Mouse (Mus musculus): Measurements from ENCODE around the gene Dok7. TPM values are rescaled to one million over a fixed set of nuclear protein-coding genes. Genes with fewer than 3 reads are reported as not detected.

Dok7 gene
- total RNA-seq (2023): not detected

DNA sequence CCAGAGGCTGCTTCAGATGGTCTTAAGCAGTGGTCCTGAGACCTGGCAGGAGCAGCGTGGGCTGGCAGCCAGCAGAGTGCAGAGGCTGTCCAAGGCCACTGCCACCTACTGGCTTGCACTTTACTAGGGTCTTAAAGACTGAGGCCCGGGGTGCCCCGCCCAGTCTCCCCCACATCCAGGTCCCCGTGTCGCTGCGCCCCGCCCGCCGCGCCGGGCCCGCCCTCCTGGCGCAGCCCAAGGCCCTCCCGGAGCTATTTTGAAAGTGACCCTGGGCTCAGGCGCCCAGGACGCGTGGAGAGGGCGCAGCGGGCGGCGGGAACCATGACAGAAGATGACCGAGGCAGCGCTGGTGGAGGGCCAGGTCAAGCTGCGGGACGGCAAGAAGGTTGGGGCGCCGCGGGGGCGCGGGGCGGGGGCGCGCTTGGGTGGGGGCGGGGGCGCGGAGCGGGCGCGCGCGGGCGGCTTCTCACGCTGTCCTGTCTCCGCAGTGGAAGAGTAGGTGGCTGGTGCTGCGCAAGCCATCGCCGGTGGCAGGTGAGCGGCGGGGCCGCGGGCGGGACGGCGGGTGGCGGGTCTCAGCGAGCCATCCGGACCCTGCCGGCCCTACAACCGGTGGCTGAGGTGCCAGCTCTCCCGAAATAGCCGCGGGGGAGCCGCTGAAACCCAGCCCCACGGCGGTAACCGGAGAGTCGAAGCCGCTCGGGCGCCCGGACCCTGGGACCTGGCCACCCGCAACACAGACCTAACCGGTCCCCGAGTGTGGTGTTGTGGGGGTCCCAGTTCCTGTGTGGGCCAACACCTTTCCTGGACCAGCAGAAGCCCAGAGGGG, at the start of gene Dok7:
Gene Dok7, plus strand, starts transcription at position 163 of the 829 bp plus-strand sequence.

DNA sequence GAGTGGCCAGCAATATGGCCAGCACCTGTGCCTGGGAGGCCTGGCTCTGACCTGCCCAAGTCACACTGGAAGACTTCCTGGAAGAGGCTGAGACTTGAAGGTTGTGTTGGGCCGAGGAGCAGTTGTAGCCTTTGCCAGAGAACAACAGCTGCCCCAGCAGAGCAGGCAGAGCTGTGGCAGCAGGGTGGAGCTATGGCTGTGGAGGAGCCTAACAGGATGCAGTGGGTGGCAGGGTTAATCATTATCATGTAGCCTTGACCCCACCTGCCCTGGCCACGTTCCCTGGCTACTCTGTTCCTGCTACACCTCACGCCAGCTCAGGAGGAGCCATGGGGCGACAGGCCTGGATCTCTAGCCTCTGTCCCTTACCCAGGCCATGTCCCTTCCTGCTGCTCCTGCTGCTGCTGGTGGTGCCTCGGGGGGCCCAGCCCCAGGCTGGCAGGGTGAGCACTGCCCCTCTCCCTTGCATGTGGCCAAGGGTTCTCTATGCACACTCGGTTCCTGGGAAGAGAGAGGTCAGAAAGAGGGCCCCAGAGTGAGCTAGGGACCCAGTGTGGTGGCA, 15.2 kb upstream of the Dok7 start, which contains the start of gene Hgfac:
Gene Hgfac, plus strand, starts transcription at position 242 of the 562 bp plus-strand sequence.

DNA sequence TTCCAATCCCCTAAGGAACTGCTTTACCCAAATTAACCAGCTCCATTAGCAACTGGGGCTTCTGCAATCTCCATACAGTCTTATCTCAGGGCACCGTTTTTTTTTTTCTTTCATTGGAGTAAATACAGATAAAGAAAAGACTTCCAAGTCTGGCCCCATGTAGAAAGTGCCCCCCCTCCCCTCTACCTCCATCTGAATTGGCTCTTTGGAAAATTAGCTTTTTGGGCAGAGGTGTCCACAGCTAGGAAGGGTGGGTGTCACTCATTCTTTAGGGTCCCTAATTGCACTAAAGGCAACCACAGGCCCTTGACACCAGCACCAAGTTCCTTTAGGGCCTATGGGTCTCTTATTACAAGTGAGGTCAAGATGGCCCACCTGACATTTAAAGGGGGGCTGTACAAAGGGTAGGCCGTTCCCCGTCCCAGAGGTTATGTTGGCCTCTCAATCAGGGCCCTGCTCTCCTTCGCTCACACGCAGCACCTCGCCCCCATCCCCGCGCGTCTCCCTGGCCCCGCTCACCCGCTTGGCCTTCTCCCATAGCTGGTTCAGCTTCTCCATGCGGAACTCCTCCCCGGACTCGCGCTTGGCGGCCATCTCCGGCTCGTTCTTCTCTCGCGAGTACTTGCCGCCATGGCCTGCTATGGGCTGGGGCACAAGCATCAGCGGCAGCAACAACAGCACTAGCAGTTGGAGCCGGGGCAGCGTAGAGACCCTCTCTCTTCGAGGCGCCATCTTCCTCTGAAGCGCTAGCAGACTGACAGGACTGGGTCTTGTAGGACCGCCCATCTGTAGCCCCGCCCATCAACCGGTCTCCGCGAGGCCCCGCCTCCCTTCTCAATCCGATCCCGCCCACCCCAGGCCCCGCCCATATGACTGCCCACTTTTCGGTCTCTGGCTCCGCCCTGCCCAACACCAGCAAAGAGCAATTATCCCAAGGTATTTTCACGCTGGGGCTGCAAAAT, 48.7 kb downstream of the Dok7 start, which contains the start of gene Lrpap1:
Gene Lrpap1, minus strand, starts transcription at position 807 of the 962 bp plus-strand sequence.

Other genes starting within 250 kb of the Dok7 start
- gene Msantd1, start 148.8 kb upstream of the Dok7 start, total RNA-seq (2023): 1 to 10 TPM; 1.1 to 1.7 TPM
- 10 to 100 TPM; 18.2 to 22.6 TPM for gene Rgs12, start 107.3 kb upstream of the Dok7 start, total RNA-seq (2023)
- not detected for gene Hgfac, start 15.3 kb upstream of the Dok7 start, total RNA-seq (2023)
- gene Lrpap1, start 49.0 kb downstream of the Dok7 start, total RNA-seq (2023): 10 to 100 TPM; 36.6 to 38.0 TPM
- gene Adra2c, start 221.6 kb downstream of the Dok7 start, total RNA-seq (2023): not detected